Mouse (Mus musculus) thymus, postnatal 25 days (tissue): Measurements from ENCODE around the gene Ptbp3.

Experiments used
- DNase-seq: peaks from one replicate; pipeline ENCODE4 v3.0.0; 2022

The Ptbp3 gene

DNA sequence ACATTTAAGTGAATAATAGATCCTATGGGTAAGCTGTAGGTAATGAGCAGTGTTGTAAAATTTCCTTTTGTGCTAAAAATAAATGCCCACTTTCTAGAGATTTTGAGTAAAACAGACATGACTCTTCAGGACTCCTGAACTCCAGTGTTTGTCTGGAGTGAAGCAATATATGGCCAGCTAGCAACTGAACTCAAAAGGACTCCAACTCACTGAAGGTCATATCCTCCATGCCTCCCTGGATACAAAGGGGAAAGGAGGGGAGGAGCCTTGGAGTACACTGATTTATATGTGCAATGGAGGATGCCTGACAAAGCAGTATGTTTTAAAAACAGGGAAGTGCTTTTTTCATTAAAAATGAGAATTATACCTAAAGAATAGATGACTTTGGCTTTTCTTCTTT lies 77.9 kb downstream of the Ptbp3 start:
- DNase-seq = no peak

DNA sequence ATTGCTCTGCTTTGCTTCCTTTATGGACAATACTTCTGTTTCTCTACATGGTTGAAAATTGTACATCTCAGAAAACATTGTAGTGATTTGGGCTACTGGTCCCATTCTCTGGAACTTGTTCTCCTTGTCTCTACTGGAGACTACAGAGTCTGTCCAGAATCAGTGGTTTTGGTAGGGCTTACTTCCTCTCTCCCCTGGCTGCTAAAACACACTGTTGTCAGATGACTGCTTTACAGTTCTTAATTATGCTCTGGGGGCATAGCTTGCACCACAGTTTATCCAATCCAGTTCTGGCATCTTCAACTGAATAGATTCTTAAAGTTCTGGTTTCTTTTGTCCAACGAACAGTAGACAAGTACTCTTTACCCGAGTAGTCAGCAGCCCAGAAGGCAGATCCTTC lies 83.7 kb downstream of the Ptbp3 start:
- no peak for DNase-seq

DNA sequence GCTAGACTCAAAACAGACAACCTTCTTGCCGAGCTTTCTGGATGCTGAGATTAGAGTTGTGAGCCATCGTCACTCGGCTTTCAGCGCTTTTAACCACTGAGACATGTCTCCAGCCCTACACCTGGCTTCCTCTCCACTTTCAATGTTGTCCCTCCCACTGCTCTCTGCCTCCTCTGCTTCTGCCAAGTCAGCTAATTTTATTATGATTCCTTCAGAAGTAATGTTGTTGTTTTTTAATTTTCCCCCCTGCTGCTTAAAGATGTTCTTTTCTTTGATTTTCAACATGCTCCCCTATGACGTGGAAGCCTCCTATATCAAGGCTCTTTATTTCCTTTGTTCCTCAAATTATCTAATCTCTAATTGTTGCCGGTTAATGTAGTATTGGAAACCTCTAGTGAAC lies 84.5 kb downstream of the Ptbp3 start:
- no peak for DNase-seq

DNA sequence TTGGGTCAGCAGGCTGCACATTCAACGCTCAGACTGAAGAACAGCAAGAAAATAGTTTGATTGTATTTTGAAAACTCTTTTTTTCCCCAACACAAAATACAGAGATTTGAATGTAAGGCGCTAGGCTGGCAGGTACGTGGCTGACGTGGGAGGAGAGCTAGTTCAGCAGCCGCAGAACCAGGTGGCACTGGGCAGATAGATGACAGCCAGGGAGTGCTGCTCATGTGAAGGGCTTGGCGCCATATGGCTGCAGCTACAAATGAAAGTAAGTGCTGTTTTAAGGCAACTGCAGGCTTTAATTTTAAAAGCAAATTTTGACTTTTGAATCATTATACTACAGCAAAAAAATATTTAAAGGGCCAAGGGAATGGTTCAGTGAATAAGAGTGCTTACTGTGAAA lies 86.7 kb downstream of the Ptbp3 start:
- DNase-seq = no peak

DNA sequence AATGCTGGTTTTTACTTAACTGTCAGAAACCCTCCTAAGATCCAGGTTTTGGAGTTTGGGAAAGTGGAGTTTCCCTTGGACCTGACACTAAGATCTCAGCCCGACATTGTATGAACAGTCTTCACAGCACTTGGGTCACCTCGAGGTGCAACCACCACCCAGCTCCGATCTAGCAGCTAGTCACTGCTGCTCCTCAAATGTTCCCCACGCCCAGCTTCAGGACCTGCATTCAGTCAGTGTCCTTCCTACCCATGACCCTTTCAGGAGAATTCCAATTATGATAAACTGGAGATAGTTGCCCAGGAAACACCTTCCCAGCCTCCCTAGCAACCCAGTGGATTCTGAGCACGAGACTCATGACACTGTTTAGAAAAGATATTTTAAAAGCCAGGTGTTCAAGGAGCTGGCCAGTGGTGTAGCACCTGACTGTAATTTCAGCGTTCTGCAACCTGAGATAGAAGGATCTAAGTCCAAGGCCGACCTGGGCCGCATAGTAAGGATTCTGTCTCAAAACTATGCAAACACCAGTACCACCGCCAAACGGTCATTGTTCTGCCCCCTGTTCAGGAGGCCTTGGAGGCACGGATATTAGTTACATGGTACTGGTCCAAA lies 87.9 kb downstream of the Ptbp3 start:
- DNase-seq = no peak

DNA sequence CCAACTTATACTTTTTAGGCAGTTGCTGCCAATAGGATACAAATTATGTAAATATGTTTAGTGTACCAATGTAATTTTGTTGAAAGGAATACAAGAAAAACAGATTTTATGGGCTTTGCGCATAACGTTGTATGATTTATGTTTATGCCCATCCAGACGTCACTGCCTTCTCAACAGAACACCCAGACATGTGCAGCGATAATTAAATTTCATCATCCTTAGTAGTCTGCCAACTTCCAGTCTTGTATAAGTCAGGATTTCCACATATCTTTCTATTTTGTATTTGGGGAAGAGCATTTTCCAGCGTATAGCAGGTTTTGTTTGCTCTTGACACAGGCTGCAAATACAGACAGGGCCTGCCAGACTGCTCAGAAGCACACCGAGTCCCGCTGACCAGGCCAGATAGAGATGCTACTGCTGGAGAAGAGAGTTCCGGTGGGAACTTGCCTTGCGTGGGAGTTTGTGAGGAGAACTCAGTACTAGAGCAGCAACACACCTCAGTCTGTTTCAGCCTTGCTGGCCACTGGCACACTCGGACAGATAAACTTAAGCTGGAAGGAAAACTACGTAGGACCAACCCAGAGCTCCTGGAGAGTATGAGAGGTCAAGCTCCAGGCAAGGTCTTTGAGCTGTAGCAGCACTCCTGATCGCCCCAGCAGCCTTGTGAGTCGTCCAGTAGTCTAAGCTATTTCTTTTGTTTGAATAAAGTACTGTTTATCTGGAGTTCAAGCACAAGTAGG lies 89.8 kb downstream of the Ptbp3 start:
- DNase-seq = no peak

DNA sequence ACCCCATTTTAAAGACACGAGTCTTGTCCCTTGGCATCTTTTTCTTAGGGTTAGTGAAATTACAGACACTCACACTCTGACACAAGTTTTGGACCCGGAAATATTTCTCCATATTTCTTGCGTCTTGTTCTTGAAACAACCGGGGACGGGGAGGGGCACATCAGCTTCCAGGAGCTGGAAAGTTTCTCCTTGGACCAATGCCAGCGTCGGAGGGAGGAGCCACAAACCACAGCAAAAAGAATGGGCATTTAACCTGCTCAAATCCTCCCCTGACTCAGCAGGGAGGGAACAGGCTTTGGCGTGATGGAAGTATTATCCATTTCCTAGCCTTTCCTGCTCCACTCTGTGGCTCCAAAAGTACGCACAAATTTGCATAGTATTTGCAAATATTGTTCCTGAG lies 91.2 kb downstream of the Ptbp3 start:
- DNase-seq = no peak

DNA sequence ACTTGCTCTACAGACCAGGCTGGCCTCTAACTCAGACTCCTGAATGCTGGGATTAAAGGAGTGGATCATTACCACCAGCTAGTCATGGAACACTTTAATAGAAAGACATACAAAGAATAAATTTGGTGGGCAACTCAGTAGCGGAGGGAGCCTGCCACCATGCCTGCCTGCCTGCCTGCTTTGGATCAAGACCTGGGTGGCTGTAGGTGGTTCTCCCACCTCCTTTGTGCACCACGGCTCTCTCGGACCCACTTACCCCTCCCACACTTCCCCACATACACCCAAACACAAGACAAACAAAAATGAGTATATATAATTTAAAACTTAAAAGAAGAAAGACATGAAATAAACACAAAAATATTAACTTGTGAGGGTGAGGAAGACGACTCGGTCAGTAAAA lies 92.1 kb downstream of the Ptbp3 start:
- DNase-seq = no peak

DNA sequence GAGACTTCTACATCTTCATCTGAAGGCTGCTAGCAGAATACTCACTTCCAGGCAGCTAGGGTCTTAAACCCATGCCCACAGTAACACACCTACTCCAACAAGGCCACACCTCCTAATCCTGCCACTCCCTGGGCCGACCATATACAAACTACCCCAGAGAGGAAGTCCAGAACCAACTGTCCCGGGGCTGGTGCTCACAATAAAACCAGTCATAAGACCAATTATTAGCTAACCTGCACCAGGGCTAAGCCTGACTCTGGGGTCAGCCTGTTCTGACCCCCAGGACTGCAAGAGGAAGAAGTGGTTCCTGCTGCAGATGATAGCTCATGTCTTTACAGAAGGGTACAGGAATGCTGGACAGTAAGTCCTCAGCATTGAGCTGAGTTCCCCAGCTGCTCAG lies 93.7 kb downstream of the Ptbp3 start:
- no peak for DNase-seq

DNA sequence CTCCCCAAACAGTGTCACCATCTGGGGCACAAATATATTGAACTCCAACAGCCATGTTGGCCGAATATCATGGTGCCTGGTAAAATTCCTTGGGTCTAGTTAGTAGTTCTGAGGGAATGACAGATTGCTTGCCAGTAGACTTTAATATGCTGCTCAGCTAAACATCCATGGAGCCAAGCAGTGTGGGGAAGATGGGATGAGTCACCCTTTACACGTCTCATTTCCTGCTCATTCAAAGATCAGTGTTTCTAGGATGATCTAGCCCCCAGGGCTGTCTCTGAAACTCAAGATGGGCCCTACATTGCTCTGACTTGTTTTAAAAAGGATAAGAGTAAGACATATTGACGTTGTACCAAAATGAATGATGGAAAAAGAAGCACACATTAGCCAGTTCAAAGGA lies 95.1 kb downstream of the Ptbp3 start:
- no peak for DNase-seq

DNA sequence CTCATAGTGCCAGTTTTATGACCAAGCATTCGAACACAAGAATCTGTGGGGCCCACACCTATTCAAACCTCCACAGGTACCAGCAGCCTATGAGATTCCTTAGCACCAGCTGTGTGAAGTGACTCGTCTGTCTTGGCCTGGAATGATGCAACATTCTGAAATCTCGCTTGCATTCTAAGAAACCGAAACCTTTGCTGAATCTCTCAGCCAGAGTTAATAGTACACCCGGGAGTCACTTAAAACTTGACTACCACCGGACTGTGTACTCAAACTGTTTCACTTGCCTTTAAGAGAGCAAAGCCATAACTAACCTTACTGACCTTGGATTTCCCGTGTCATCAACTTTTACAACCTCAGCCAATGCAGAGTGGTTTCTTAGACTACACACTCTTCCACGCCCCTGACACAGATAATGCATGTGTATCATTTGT lies 96.6 kb downstream of the Ptbp3 start:
- DNase-seq = no peak

DNA sequence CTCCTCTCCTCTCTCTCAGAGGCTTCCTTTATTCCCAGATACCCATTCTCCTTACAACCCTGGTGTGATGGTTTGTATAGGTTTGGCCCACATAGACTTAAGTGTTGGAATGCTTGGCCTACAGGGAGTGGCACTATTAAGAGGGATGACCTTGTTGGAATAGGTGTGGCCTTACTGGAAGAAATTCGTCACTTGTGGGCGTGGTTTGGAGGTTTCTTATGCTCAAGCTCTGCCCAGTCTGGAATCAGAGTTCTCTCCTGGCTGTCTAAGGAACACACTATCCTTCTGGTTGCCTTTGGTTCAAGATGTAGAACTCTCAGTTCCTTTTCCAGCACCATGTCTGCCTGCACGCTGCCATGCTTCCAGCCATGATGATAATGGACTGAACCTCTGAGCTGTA lies 98.3 kb downstream of the Ptbp3 start:
- DNase-seq = no peak

DNA sequence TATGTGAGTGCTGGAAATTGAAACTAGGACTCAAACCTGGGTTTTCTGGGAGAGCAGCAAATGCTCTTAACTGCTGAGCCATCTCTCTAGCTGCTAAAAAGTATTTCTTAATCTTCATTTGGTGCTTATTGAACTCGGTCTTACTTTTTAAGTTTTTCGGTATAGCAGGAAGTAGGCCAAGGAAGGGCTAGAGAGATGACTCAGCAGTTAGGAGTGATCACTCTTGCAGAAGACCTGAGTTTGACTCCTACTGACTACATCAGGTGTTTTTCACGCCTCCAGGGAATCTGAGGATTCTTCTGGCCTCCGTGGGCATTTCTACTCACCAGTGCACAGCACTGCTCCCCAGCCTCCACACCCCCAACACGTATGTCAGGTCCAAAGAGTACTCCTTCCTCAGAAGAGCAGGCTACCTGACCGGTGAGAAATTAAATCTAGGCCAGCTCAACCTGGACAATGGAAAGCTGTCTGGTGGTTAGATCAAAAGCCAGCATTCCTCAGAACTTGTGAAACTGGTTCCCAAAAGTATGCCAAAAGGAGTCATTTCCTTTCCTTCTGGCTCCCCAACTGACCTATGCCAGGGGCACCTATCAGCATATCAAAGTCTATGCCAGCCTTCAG lies 98.8 kb downstream of the Ptbp3 start:
- DNase-seq = no peak

DNA sequence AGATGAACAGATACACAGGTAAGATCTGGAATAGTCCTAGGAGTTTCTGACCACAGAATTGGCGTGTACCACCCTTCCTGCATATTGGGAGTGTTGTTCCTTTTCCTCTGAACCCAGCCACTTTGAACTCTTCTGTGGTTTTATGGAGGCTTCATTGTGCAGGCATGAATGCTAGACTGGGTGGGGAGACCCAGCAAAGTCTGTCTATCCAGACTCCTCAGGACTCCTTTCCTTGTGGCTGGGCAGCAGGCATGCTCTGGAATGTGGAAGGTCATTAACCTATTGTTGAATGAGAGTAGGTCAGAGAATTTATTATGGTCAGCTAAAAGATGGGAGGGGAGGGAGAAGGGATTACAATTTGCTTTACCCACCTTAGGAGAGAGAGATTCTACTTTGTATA lies 101.9 kb downstream of the Ptbp3 start:
- DNase-seq = no peak

DNA sequence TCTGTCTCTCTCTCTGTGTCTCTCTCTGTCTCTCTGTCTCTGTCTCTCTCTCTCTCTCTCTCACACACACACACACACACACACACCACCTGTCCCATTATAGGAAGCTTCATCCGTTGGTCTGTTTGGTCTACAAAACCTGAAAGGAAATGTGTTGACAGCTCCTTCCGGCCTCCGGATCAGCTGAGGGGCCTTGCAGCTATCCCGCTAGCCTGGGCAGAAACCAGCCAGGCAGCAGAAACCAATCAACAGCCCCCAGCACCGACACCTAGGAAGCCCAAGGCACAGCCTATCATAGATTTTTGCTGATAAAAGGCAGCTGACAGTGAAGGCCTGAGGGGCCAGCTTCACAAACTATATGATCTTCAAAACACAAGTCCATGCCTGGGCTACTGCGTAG lies 103.6 kb downstream of the Ptbp3 start:
- peak; percentile 51 for DNase-seq

DNA sequence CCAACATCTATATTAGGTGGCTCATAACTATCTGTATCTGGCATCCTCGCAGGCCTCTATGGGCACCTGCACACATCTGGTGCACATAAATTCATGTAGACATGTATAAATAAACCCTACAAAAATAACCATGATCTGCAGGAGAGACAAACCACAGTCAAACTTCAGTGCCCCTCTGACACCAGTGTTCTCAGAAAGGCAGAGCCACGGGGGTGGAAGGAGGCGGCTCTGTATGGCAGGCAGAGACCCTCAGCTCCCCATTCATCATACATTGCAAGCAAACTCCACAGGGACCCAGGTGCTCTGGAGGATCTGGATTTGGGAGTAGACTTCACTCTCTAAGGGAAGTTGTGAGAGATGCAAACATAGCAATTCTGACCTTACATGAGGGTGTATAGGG lies 104.2 kb downstream of the Ptbp3 start:
- DNase-seq = no peak

DNA sequence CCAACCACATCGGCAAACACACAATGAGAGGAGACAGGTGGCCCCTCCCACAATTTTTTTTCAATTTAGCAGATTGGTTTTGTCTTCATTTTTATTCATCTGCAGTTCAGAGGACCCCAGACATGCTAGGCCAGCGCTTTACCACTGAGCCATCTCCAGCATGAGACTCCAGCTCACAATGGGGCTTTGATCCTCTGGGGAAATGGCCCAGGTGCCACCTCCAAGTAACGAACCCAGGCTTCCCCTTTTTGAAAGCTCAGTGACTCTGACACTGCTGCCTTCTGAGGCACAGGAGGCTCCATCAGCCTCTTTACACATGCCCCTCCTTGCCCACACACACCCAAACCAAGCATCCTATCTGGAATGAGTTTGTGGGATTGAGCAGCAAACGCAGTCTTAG lies 105.1 kb downstream of the Ptbp3 start:
- DNase-seq = peak; percentile 63

DNA sequence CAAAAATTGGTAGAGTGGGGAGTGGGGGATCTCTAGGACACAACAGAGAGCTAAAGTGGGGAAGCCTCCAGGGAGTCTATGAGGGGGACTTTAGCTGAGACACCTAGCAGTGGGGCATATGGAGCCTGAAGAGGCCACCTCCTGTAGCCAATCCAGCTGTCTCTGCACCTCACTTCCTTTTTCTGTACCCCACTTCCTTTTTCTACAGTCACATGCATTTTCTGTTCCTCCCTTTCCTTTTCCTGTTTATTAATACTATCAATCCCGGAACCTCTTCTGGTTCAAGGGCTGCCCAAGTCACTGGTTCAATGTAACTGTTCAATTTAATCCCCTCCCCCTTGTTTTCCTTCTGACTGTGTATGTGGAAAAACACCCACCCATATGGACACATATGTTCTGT lies 107.9 kb downstream of the Ptbp3 start:
- DNase-seq = no peak

DNA sequence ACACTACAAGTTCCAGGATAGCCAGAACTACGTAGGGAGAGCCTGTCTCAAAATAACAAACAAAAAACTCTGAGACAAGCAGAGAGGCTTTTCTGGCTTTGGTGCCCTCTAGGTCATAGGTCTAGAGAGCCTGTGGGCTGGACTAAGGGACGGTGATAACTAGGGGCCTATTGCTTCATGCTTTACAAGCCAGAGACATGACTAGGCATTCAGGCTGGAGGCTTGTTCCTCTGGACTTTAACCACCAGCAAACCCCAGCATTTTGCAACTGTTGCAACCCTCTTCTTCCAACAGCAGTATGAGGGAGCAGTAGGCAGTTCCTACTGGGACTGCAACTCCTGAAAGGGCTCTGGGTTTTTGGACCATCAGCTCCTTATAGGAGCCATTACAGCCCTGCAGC lies 109.2 kb downstream of the Ptbp3 start:
- DNase-seq = no peak

DNA sequence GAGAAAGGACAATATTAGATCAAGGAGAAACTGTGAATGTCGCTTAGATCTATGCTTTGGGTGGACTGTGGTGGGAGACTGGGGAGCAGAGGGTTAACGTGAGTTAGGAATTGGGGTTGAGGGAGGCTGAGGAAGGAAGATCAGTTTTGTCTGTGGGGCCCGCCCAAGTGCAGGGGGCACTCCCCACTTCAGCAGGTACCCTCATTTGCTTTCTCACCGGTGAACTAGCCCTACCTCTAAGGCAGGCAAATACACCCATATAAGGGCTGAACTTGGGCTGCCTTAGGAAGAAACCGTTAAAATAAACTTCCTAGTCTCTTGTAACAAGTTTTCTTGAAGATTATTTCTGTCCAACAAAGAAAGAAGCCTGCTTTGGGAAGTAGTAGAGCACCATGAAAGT lies 110.1 kb downstream of the Ptbp3 start:
- no peak for DNase-seq

DNA sequence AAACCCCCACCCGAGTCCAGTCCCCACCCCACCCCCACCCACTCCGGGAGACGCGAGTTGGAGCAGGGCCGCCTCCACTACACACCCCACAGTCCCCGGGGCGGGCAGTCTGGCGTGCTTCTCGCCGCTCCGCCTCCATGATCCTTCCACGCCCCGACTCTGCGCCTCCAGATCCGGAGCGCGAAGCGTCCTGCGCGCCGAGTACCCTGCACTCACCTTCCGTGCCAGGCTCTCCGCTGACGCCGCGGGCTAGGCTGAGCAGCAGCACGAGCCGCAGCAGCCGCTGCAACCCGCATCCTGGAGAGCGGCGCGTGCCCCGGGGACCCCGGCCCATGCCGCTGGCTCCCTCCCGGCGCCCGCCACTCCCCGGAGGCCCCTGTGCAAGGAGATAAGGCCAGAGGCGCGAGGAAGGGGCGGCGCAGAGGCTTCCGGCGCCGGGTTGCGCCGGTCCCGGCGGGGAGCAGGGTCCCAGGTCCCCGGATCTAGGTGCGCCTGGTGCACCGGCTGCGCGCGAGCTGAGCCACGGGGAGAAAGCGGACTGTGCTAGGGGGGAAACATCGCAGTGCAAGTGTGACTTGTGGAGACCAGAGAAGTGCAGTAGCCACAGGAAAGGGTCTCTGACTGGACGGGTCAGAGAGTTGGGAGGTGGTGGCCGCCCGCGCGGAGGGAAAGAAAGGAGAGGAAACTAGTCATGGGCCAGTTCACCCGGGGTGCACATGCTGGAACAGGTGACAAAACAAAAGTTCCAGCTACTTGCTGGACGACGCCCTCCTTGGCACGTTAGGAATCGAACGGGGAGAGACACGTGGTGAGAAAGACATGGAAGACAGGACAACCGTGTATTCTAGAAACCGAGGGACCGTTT lies 110.9 kb downstream of the Ptbp3 start, which contains the start of gene Susd1:
TSS of gene Susd1 (minus strand) at position 644 of the 865 bp plus-strand sequence.
- peak; percentile 83 for DNase-seq

DNA sequence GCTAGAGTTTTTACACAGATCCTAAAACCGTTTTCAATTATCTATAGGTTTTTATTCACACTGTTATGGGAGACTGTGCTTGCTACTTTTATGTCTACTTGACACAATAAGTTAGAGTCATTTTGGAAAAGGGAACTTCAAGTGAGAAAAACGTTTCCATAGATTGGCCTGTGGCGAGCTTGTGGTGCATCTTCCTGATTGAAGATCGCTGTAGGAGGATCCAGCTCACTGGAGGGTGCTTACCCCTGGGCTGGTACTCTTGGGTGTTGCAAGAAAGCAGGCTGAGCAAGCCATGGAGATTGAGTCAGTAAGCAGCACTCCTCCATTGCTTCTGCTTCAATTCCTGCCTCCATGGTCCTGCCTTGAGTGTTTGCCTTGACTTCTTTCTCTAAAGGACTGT lies 113.2 kb downstream of the Ptbp3 start:
- DNase-seq = no peak

DNA sequence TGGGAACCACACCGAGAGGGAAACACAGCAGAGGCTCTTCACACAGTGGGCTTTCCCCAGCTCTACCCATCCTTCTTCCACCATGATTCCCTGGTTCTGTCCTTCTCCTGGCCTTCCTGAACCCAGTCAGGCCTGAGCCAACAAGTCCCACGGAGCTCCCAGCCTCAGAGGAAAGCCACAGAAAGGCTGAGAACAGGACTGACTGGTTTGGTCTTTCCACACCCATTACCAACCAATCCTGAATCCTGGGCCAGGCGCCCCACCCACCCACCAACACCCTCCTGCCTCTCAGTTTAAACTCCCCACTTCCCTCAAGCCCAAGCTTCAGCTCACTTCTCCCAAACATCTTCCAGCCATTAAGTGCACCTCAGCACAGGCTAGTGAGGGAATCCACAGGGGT lies 115.1 kb downstream of the Ptbp3 start:
- DNase-seq = no peak

DNA sequence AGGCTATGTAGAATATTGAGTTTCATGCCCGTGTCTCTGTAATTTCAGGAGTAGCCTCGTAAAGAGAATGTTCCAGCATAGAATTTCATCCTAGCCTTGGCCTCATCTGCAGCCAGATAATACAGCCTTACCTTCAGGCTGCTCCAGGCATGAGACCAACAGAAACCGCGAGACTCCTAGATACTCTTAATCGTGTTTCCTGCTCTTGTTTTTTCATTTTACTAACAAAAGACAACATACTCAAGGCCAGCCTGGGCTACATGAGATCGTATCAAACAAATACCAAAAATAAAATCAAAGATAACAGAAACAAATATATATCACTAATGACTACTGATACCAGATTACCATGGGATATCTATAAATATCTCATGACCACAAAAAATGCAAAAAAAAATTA lies 120.0 kb downstream of the Ptbp3 start:
- no peak for DNase-seq
